Mouse (Mus musculus): ENCODE measurements around the gene Hyal1. TPM values are rescaled to one million over a fixed set of nuclear protein-coding genes. Genes with fewer than 3 reads are reported as not detected.
A peak's percentile ranks its signal among the peaks of the same experiment; 100 is the strongest.

The Hyal1 gene
- polyA plus RNA-seq, 1 experiment from 2014 or later = 4.2 TPM

DNA sequence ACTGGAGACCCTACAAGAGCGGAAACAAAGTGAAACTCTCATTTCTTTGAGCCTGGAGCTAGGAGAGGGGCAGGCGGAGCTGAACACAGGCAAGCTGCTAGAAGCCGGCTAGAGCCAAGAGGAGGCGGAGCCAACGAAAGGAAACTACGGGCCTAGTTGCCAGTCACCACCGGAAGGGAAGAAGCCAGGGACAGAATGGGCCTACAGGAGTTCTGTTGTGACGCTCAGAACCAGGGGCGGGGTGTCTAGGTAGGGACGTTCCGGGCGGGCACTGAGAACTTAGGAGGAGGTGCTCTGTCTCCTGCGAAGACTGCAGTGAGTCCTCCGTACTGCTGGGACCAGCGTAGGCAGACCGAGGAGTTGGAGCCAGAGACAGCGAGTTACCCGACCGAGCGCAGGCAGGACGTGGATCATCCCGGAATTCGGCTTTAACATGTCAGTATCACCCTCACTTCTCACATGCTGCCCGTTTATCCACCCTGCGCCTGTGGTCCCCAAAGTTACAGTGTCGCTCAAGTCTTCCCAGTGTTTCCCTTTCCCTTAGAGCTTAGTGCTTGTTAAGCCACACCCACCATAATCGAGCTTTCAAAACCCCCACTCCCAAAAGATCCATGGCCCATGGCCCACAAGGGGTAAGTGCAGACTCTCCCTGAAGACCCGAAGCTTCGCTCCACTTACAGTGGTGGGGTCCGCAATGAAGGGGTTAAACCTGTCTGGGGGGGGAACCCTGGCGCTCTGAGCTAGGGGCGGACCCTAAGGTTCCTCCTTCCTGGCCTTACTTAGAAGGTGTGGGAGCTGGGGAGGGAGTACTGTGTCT lies 4.0 kb downstream of the Hyal1 start, which contains the start of gene Hyal3:
Gene Hyal3 (plus strand): TSS at position 318 of the 817 bp plus-strand sequence.
- Histone ChIP-seq H3K4me3 (ENCODE audit: low read depth, low read length) (peak within 1 kb of the TSS; percentile 60), H3K4me1 (replicated peaks; ENCODE audit: control insufficient read depth, insufficient read depth, low read length) (peaks cover 35% of the 10 kb centered on the region), H3K27me3 (replicated peaks; ENCODE audit: control insufficient read depth, insufficient read depth, low read length) (no peaks in the 10 kb centered on the region), H3K36me3 (ENCODE audit: control insufficient read depth, insufficient read depth, low read length) (peaks cover 7% of the 10 kb centered on the region; the same call in 1 of the 2 replicates), H3K9me3 (ENCODE audit: control insufficient read depth, low read length) (no peaks in the 10 kb centered on the region), H3K4me2 (peak within 1 kb of the TSS; percentile 89), H3K9ac (ENCODE audit: low read depth, low read length) (peak within 1 kb of the TSS; percentile 86), H3K27ac (ENCODE audit: low read depth, low read length) (peak within 1 kb of the TSS; percentile 95)
- peak; percentile 79 for DNase-seq (ENCODE audit: low spot score)
- WGBS = under 1% methylated on average over 32 of the region's 32 CpGs
- ATAC-seq (replicated peaks; ENCODE audit: low FRiP score) = peak; percentile 78

- H3K4me2 ChIP-seq = peak overlapping the region; percentile 89
- WGBS = 52% methylated on average over 4 of the region's 4 CpGs
- peak overlapping the region; percentile 60 for H3K4me3 ChIP-seq (ENCODE audit: low read depth, low read length)
- peak overlapping the region; percentile 86 for H3K9ac ChIP-seq (ENCODE audit: low read depth, low read length)
- no peaks in the 10 kb centered on the region for H3K9me3 ChIP-seq (ENCODE audit: control insufficient read depth, low read length)
- H3K36me3 ChIP-seq (ENCODE audit: control insufficient read depth, insufficient read depth, low read length) = peaks cover 7% of the 10 kb centered on the region; the same call in 1 of the 2 replicates
- peaks cover 32% of the 10 kb centered on the region for H3K4me1 ChIP-seq (replicated peaks; ENCODE audit: control insufficient read depth, insufficient read depth, low read length)
- peak overlapping the region; percentile 95 for H3K27ac ChIP-seq (ENCODE audit: low read depth, low read length)
- H3K27me3 ChIP-seq (replicated peaks; ENCODE audit: control insufficient read depth, insufficient read depth, low read length) = no peaks in the 10 kb centered on the region
- DNase-seq (ENCODE audit: low spot score) (no peak), ATAC-seq (replicated peaks; ENCODE audit: low FRiP score) (no peak)
Observed at GRCm38 (mm10) chr9:107581584-107581983, 4.9 kb downstream of the Hyal1 start.

DNA sequence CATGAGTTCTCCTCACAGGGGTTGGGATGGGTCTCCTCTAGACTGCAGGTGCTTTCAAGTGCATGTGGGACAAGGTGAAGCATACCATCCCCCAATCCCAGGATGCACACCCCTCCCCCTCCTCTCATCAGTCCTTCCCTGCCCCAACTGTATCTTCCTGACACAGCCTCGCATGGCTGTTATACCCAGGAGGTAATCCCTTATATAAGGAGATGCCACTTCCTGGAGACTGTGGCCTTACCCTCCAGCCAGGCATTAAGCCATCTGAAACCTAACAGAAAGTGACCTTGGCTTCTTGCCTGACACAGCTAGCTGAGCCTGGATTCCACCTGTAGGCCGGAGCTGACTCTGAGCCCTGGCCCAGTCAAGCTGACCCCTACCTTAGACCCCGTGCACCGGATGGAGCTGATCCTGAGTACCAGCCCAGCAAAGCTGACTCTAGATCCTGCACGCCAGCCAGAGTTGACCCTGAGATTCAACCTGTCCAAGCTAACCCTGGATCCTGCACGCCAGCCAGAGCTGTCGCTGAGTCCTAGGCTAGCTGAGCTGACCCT lies 5.9 kb downstream of the Hyal1 start:
- Histone ChIP-seq H3K9ac (ENCODE audit: low read depth, low read length) (peak overlapping the region; percentile 86), H3K27ac (ENCODE audit: low read depth, low read length) (peak overlapping the region; percentile 34; the same call in 1 of the 2 replicates), H3K4me1 (replicated peaks; ENCODE audit: control insufficient read depth, insufficient read depth, low read length) (peaks cover 27% of the 10 kb centered on the region), H3K36me3 (ENCODE audit: control insufficient read depth, insufficient read depth, low read length) (peaks cover 7% of the 10 kb centered on the region; the same call in 1 of the 2 replicates), H3K9me3 (ENCODE audit: control insufficient read depth, low read length) (no peaks in the 10 kb centered on the region), H3K27me3 (replicated peaks; ENCODE audit: control insufficient read depth, insufficient read depth, low read length) (no peaks in the 10 kb centered on the region), H3K4me2 (peak overlapping the region; percentile 89), H3K4me3 (ENCODE audit: low read depth, low read length) (0 out of 2 replicates have a peak overlapping the region, but pooled peaks have one; percentile 5)
- DNase-seq (ENCODE audit: low spot score) (no peak), ATAC-seq (replicated peaks; ENCODE audit: low FRiP score) (no peak)
- 88% methylated on average over 7 of the region's 7 CpGs for WGBS

DNA sequence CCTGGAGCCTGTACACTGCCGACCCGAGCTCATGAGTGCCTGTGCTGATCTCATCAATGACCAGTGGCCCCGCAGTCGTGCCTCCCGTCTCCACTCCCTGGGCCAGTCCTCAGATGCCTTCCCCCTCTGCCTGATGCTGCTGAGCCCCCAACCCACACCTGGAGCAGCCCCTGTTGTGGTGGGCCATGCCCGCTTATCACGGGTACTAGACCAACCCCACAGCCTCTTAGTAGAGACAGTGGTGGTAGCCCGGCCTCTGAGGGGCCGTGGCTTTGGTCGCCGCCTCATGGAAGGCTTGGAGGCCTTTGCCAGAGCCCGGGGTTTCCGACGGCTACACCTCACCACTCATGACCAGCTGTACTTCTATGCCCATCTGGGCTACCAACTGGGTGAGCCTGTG lies 6.4 kb downstream of the Hyal1 start:
- H3K36me3 ChIP-seq (ENCODE audit: control insufficient read depth, insufficient read depth, low read length) = peaks cover 7% of the 10 kb centered on the region; the same call in 1 of the 2 replicates
- H3K27ac ChIP-seq (ENCODE audit: low read depth, low read length) = no peak overlapping the region
- no peaks in the 10 kb centered on the region for H3K9me3 ChIP-seq (ENCODE audit: control insufficient read depth, low read length)
- H3K27me3 ChIP-seq (replicated peaks; ENCODE audit: control insufficient read depth, insufficient read depth, low read length) = no peaks in the 10 kb centered on the region
- ATAC-seq (replicated peaks; ENCODE audit: low FRiP score) (no peak), DNase-seq (ENCODE audit: low spot score) (no peak)
- H3K4me2 ChIP-seq = no peak overlapping the region
- H3K9ac ChIP-seq (ENCODE audit: low read depth, low read length) = no peak overlapping the region
- peaks cover 27% of the 10 kb centered on the region for H3K4me1 ChIP-seq (replicated peaks; ENCODE audit: control insufficient read depth, insufficient read depth, low read length)
- 89% methylated on average over 14 of the region's 14 CpGs for WGBS
- H3K4me3 ChIP-seq (ENCODE audit: low read depth, low read length) = no peak overlapping the region

DNA sequence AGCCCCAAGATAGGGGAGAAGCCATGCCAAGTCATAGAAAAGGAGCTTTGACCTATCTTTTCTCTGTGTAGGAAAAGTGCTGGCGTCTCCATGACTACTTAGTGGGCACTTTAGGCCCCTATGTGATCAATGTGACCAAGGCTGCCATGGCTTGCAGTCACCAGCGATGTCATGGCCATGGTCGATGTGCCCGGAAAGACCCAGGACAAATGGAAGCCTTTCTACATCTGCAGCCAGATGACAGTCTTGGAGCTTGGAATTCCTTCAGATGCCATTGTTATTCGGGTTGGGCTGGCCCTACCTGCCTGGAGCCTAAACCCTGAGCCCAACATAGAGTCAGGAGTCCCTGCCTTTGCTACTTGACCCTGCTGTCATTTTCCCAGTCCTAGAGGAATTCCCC lies 9.8 kb downstream of the Hyal1 start:
- H3K36me3 ChIP-seq (ENCODE audit: control insufficient read depth, insufficient read depth, low read length) = peaks cover 26% of the 10 kb centered on the region
- DNase-seq (ENCODE audit: low spot score) = no peak
- peak overlapping the region; percentile 91 for H3K4me3 ChIP-seq (ENCODE audit: low read depth, low read length)
- peak overlapping the region; percentile 97 for H3K27ac ChIP-seq (ENCODE audit: low read depth, low read length)
- no peak for ATAC-seq (replicated peaks; ENCODE audit: low FRiP score)
- WGBS = 84% methylated on average over 5 of the region's 5 CpGs
- H3K4me1 ChIP-seq (replicated peaks; ENCODE audit: control insufficient read depth, insufficient read depth, low read length) = peaks cover 47% of the 10 kb centered on the region
- peak overlapping the region; percentile 69 for H3K9ac ChIP-seq (ENCODE audit: low read depth, low read length)
- H3K27me3 ChIP-seq (replicated peaks; ENCODE audit: control insufficient read depth, insufficient read depth, low read length) = no peaks in the 10 kb centered on the region
- no peaks in the 10 kb centered on the region for H3K9me3 ChIP-seq (ENCODE audit: control insufficient read depth, low read length)
- H3K4me2 ChIP-seq = peak overlapping the region; percentile 65

GRCm38 (mm10) chr9:107586974-107587832 lies 10.5 kb downstream of the Hyal1 start, which contains the start of gene Ifrd2:
Gene Ifrd2 (plus strand): TSS chr9:107587642.
- Histone ChIP-seq H3K27ac (ENCODE audit: low read depth, low read length) (peak within 1 kb of the TSS; percentile 98), H3K27me3 (replicated peaks; ENCODE audit: control insufficient read depth, insufficient read depth, low read length) (no peaks in the 10 kb centered on the region), H3K4me2 (peak within 1 kb of the TSS; percentile 83), H3K4me3 (ENCODE audit: low read depth, low read length) (peak within 1 kb of the TSS; percentile 91), H3K9ac (ENCODE audit: low read depth, low read length) (peak within 1 kb of the TSS; percentile 96), H3K36me3 (ENCODE audit: control insufficient read depth, insufficient read depth, low read length) (peaks cover 33% of the 10 kb centered on the region), H3K9me3 (ENCODE audit: control insufficient read depth, low read length) (no peaks in the 10 kb centered on the region), H3K4me1 (replicated peaks; ENCODE audit: control insufficient read depth, insufficient read depth, low read length) (peaks cover 41% of the 10 kb centered on the region)
- WGBS = 11% methylated on average over 46 of the region's 46 CpGs
- ATAC-seq (replicated peaks; ENCODE audit: low FRiP score) = peak; percentile 94
- DNase-seq (ENCODE audit: low spot score) = peak; percentile 94

DNA sequence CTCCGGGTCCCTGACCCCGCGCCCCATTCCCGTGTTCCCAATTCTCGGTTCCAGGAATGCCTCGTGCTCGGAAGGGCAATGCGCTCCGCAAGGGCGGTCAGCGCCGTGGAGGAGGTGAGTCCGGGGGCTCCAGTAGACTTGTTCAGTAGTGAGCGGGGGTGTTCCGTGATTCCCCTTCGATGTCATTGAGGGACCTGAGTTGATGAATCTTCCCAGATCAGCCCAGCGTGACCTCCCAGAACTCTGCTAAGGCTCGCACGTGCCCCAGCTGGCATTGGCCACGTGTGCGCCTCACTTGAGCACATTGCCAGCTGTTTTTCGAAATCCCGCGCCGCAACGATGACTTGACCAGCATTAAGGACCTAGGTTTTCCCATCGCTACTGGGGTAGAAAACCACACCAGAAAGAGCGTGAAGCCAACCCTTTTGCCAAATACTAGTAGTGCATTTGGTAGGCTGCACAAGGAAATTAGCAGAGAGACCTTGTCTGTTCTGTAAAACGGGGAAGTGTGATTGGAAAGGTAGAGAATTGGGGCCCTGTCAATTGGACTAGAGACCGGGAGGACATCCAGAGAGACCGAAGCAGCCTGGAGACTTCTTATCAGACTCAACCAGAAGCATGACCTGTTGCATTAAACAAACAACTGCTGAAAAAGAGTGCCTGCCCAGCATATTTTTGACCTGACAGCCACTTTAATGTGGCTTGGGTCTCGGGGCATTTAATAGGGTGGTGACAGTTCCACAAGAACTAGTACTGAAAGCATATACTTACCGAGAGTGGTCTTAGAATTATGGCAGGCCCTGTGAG lies 11.3 kb downstream of the Hyal1 start:
- peak overlapping the region; percentile 91 for H3K4me3 ChIP-seq (ENCODE audit: low read depth, low read length)
- no peaks in the 10 kb centered on the region for H3K27me3 ChIP-seq (replicated peaks; ENCODE audit: control insufficient read depth, insufficient read depth, low read length)
- peaks cover 35% of the 10 kb centered on the region for H3K36me3 ChIP-seq (ENCODE audit: control insufficient read depth, insufficient read depth, low read length)
- no peaks in the 10 kb centered on the region for H3K9me3 ChIP-seq (ENCODE audit: control insufficient read depth, low read length)
- ATAC-seq (replicated peaks; ENCODE audit: low FRiP score) = 0 out of 2 replicates have a peak, but pooled peaks have one; percentile 13
- peak overlapping the region; percentile 98 for H3K27ac ChIP-seq (ENCODE audit: low read depth, low read length)
- H3K9ac ChIP-seq (ENCODE audit: low read depth, low read length) = peak overlapping the region; percentile 96
- peak overlapping the region; percentile 83 for H3K4me2 ChIP-seq
- no peak for DNase-seq (ENCODE audit: low spot score)
- peaks cover 35% of the 10 kb centered on the region for H3K4me1 ChIP-seq (replicated peaks; ENCODE audit: control insufficient read depth, insufficient read depth, low read length)
- 1% methylated on average over 33 of the region's 33 CpGs for WGBS
